Mouse (Mus musculus): ENCODE measurements around the gene 4930412O13Rik. TPM values are rescaled to one million over a fixed set of nuclear protein-coding genes. Genes with fewer than 3 reads are reported as not detected.

Gene 4930412O13Rik
- polyA plus RNA-seq, 1 experiment from 2014 or later, result 0.67 TPM

GRCm38 (mm10) chr2:9917602-9918001, 36.5 kb downstream of the 4930412O13Rik start:
- no peak overlapping the region for H3K4me3 ChIP-seq (replicated peaks)
- no peak overlapping the region for H3K27ac ChIP-seq (replicated peaks)
- H3K27me3 ChIP-seq, result no peaks in the 10 kb centered on the region
- no peak overlapping the region for H3K9ac ChIP-seq
- H3K4me1 ChIP-seq, result no peaks in the 10 kb centered on the region
- H3K9me3 ChIP-seq (replicated peaks), result no peaks in the 10 kb centered on the region
- WGBS, result 85% methylated on average over 9 of the region's 9 CpGs
- H3K36me3 ChIP-seq, result peaks cover 28% of the 10 kb centered on the region
- ATAC-seq (ENCODE audit: insufficient number of reproducible peaks, low FRiP score, low TSS enrichment, low read depth), result no peak
- H3K4me2 ChIP-seq (replicated peaks), result no peak overlapping the region

GRCm38 (mm10) chr2:9918691-9919471, 37.8 kb downstream of the 4930412O13Rik start:
- H3K36me3 ChIP-seq, result peaks cover 32% of the 10 kb centered on the region
- no peak overlapping the region for H3K4me2 ChIP-seq (replicated peaks)
- H3K4me1 ChIP-seq, result no peaks in the 10 kb centered on the region
- H3K9ac ChIP-seq, result no peak overlapping the region
- H3K4me3 ChIP-seq (replicated peaks), result no peak overlapping the region
- whole genome bisulfite sequencing, result 79% methylated on average over 17 of the region's 17 CpGs
- H3K9me3 ChIP-seq (replicated peaks), result no peaks in the 10 kb centered on the region
- no peak for ATAC-seq (ENCODE audit: insufficient number of reproducible peaks, low FRiP score, low TSS enrichment, low read depth)
- H3K27ac ChIP-seq (replicated peaks), result no peak overlapping the region
- no peaks in the 10 kb centered on the region for H3K27me3 ChIP-seq

- Histone ChIP-seq H3K36me3 (0 out of 2 replicates have a peak, but pooled peaks cover 8% of the 10 kb centered on the region), H3K4me2 (replicated peaks) (no peak overlapping the region), H3K4me1 (no peaks in the 10 kb centered on the region), H3K27ac (replicated peaks) (no peak overlapping the region), H3K4me3 (replicated peaks) (no peak overlapping the region), H3K9ac (no peak overlapping the region), H3K27me3 (no peaks in the 10 kb centered on the region), H3K9me3 (replicated peaks) (no peaks in the 10 kb centered on the region)
- ATAC-seq (ENCODE audit: insufficient number of reproducible peaks, low FRiP score, low TSS enrichment, low read depth), result no peak
- 46% methylated on average over 7 of the region's 7 CpGs for WGBS
Measured at GRCm38 (mm10) chr2:9926194-9926904, 45.3 kb downstream of the 4930412O13Rik start.

GRCm38 (mm10) chr2:9926905-9927283, 45.8 kb downstream of the 4930412O13Rik start:
- H3K27me3 ChIP-seq, result no peaks in the 10 kb centered on the region
- no peak for ATAC-seq (ENCODE audit: insufficient number of reproducible peaks, low FRiP score, low TSS enrichment, low read depth)
- WGBS, result 74% methylated on average over 4 of the region's 4 CpGs
- no peak overlapping the region for H3K4me2 ChIP-seq (replicated peaks)
- H3K9me3 ChIP-seq (replicated peaks), result no peaks in the 10 kb centered on the region
- no peaks in the 10 kb centered on the region for H3K4me1 ChIP-seq
- H3K4me3 ChIP-seq (replicated peaks), result no peak overlapping the region
- H3K9ac ChIP-seq, result no peak overlapping the region
- no peak overlapping the region for H3K27ac ChIP-seq (replicated peaks)
- H3K36me3 ChIP-seq, result 0 out of 2 replicates have a peak, but pooled peaks cover 8% of the 10 kb centered on the region

Other genes with a start within 250 kb of the 4930412O13Rik start
- gene 9230102O04Rik, start 8.3 kb downstream of the 4930412O13Rik start, polyA plus RNA-seq (2015; fragmentation: Nextera tagmentation; extraction: Ambion mirVana), result 0.56 and 0.65 TPM in 2 replicates
- gene Gata3, start 8.8 kb downstream of the 4930412O13Rik start, polyA plus RNA-seq (2015; fragmentation: Nextera tagmentation; extraction: Ambion mirVana), result 50.7 and 54.0 TPM in 2 replicates
- 12.9 and 13.0 TPM in 2 replicates for gene Taf3, start 167.3 kb downstream of the 4930412O13Rik start, polyA plus RNA-seq (2015; fragmentation: Nextera tagmentation; extraction: Ambion mirVana)
- 493 and 513 TPM in 2 replicates for gene Atp5c1, start 199.3 kb downstream of the 4930412O13Rik start, polyA plus RNA-seq (2015; fragmentation: Nextera tagmentation; extraction: Ambion mirVana)
- gene Kin, start 199.3 kb downstream of the 4930412O13Rik start, polyA plus RNA-seq (2015; fragmentation: Nextera tagmentation; extraction: Ambion mirVana), result 28.3 and 28.6 TPM in 2 replicates

All from embryonic facial prominence, embryonic 15.5 days (tissue).